In the genomic region with DNA sequence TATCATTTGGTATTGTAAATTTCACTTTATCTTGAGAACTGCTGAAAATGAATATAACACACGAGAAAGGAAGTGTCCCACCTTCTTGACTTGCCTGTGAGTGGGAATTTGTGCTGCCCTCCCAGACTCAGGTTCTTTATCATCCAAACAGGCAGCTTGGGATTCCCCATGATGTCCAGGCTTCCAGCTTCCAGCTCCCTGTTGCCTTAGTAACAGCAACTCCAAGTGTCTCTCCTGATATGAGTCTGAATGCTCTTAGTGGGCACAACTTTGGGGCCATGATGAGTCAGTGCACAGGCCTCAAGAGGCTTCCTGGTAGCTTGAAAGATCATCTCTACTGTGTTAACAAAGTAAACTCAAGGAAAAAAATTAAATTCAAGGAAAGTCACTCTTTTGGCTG, we compare ENCODE assay signal across 11 mouse cellular contexts.
"Had no signal": no experiment of that assay in that cellular context is flagged by ENCODE, and none has a peak within 500 bp of the region (broad histone marks: within the 10 kb centered on the region; RNA-seq: fewer than 3 reads in every experiment).

No protein-coding gene starts in this region.

- DNase-seq: gastrocnemius, postnatal 14 days; heart, adult 2 months; heart, postnatal 10 days; heart, postnatal 4 days; kidney, adult 18-20 months; kidney, adult 8-10 months; kidney, postnatal 10 days; kidney, postnatal 25 days; kidney, postnatal 4 days; layer of hippocampus, postnatal 36 days; left cerebral cortex, postnatal 4 days had no signal
